Mouse (Mus musculus): ENCODE measurements around the gene Rnpepl1.

GRCm38 (mm10) chr1:92902786-92903185 is 7.8 kb upstream of the Rnpepl1 start, which contains the start of gene Ankmy1:
- TF ChIP-seq GATA1 (IDR thresholded peaks at IDR 0.05; ENCODE audit: low read length): no peak
- no peak for TF ChIP-seq TAL1 (IDR thresholded peaks at IDR 0.05; ENCODE audit: low read length)

Data from erythroblast, embryonic 14.5 days (primary cell).